Mouse (Mus musculus) bone marrow macrophage, adult 2 months (primary cell): ENCODE data around the gene Camk2d.

Experiments used
- CTCF ChIP-seq: IDR thresholded peaks from 2 replicates; pipeline ENCODE4 v1.5.1; 2012; ENCODE audit warnings: low read depth, mild to moderate bottlenecking, low read length, moderate library complexity
- POLR2A ChIP-seq: IDR thresholded peaks from 2 replicates; pipeline ENCODE4 v1.6.1; 2012; ENCODE audit warnings: mild to moderate bottlenecking, low read depth, low read length, borderline replicate concordance

DNA sequence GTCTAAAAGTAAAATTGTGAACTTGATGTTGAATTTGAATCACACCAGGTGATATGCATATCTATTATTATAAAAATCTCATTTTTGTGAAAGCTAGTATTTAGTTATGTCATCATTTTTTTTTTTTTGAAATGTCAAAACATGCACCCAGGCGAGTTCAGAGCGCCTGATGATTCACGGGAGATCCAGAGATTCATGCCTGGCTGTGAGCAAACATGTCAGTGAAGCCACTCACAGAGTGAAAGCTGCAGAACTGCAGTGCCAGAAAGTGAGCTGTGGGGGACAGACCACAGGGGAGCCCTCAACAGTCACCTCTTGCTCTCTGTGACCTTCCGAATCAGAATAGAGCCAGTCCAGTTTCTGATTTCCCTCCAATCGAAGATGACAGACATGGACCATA is 84.9 kb downstream of the Camk2d start:
- TF ChIP-seq CTCF (no peak), POLR2A (no peak)
